Mouse (Mus musculus) bone marrow, adult 2 months (tissue): ENCODE results near the gene Nmd3.

Experiments
- CTCF ChIP-seq: fragments of 200-500 bp; IDR thresholded peaks from 2 replicates; pipeline ENCODE4 v1.5.1; 2011; ENCODE audit warnings: low read length, control low read depth; ENCODE audit not compliant: control insufficient read depth, insufficient read depth
- POLR2A ChIP-seq: fragments of 200-500 bp; IDR thresholded peaks from 2 replicates; pipeline ENCODE4 v1.6.1; 2011; ENCODE audit warnings: low read depth, mild to moderate bottlenecking, control low read depth, low read length, borderline replicate concordance; ENCODE audit not compliant: control insufficient read depth

DNA sequence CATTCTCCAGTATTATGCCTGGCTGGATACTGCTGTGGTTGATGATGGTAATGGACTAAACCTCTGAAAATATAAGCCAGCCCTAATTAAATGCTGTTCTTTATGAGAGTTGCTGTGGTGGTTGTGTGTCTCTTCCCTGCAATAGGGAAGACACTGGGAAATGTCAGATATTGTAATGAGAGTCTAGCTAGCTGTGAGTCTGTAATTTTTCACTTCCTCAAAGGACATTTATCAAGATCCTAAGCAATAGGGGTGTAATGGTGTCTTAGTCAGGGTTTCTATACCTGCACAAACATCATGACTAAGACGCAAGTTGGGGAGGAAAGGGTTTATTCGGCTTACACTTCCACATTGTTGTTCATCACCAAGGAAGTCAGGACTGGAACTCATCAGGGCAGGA is 30.8 kb upstream of the Nmd3 start:
- TF ChIP-seq CTCF (no peak), POLR2A (no peak)
